ENCODE assay signal across 11 mouse cellular contexts in the genomic region with DNA sequence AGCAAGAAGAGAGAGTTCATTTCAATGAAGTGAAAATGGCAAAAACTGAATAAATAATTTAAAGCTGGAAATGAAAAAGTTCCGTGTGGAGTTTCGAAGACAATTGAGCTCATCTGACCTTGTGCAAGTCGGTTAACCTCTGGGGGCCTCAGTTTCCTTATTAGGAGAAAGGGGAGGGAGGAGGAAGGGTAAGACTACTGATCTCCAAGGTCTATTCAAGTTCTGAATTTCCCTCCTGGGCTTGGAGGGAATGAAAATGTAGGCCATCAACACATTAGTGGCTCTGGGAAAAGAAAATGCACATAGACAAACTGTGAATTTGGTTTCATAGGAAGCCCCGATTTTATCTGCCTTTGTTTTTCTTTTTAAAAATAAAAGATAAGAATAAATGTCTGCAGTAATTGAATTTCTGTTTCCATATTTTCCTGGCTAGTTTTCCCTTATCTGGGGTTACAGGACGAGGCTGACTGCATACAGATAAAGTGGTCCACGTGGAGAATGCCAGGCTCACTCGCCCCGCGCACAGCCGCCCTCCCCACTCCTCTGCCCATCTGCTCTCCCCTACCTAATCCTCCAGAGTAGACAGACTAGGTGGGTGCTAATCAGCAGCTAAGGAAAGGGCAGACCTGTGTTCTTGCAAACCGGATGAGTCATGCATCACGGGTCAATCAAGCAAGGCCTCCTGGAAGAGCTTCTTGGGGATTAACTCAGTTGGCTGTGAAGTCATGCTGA.
DNase-seq lines count a peak whose midpoint lies in the region; ATAC-seq and TF ChIP-seq lines count a peak whose summit lies in the region.
"Had no signal": no experiment of that assay in that cellular context is flagged by ENCODE, and none has a peak within 500 bp of the region (broad histone marks: within the 10 kb centered on the region; RNA-seq: fewer than 3 reads in every experiment).

No protein-coding gene starts in this region.

- H3K9ac ChIP-seq in hindbrain, embryonic 14.5 days = no peak overlapping the region
- H3K9ac ChIP-seq in forebrain, embryonic 15.5 days (replicated peaks) = no peak overlapping the region
- no peak overlapping the region for H3K9ac ChIP-seq in midbrain, embryonic 15.5 days
- H3K9ac ChIP-seq: limb, embryonic 15.5 days had no signal

- intact Hi-C loops in gastrocnemius, postnatal 36 days (cut with DNase I) = no loop called here

- no peak for TF ChIP-seq POLR2A in brain, embryonic 14.5 days (IDR thresholded peaks at IDR 0.05; ENCODE audit: borderline replicate concordance, extremely low read depth, insufficient read depth, insufficient read length, poor library complexity, severe bottlenecking)

- no peak overlapping the region for H3K4me3 ChIP-seq in hindbrain, embryonic 14.5 days (replicated peaks; ENCODE audit: low read length)
- H3K4me3 ChIP-seq in hindbrain, embryonic 10.5 days = no peak overlapping the region
- no peak overlapping the region for H3K4me3 ChIP-seq in forebrain, embryonic 15.5 days
- H3K4me3 ChIP-seq in midbrain, embryonic 15.5 days = no peak overlapping the region
- H3K4me3 ChIP-seq: limb, embryonic 15.5 days had no signal

- TF ChIP-seq CTCF in brain, embryonic 14.5 days (IDR thresholded peaks at IDR 0.05; ENCODE audit: borderline replicate concordance, extremely low read depth, insufficient read depth, insufficient read length) = no peak

- no peaks in the 10 kb centered on the region for H3K36me3 ChIP-seq in hindbrain, embryonic 14.5 days (replicated peaks; ENCODE audit: control insufficient read depth, insufficient read depth)
- no peaks in the 10 kb centered on the region for H3K36me3 ChIP-seq in hindbrain, embryonic 10.5 days
- no peaks in the 10 kb centered on the region for H3K36me3 ChIP-seq in forebrain, embryonic 15.5 days
- no peaks in the 10 kb centered on the region for H3K36me3 ChIP-seq in midbrain, embryonic 15.5 days (replicated peaks)
- H3K36me3 ChIP-seq: limb, embryonic 15.5 days had no signal

- H3K27me3 ChIP-seq in hindbrain, embryonic 14.5 days (ENCODE audit: control insufficient read depth, insufficient read depth, low read length) = no peaks in the 10 kb centered on the region
- H3K27me3 ChIP-seq in hindbrain, embryonic 10.5 days (ENCODE audit: insufficient read depth, poor library complexity, severe bottlenecking) = no peaks in the 10 kb centered on the region
- no peaks in the 10 kb centered on the region for H3K27me3 ChIP-seq in forebrain, embryonic 15.5 days
- H3K27me3 ChIP-seq in midbrain, embryonic 15.5 days (replicated peaks) = no peaks in the 10 kb centered on the region
- H3K27me3 ChIP-seq: limb, embryonic 15.5 days had no signal

- no peak overlapping the region for H3K27ac ChIP-seq in hindbrain, embryonic 14.5 days
- H3K27ac ChIP-seq in hindbrain, embryonic 10.5 days = no peak overlapping the region
- no peak overlapping the region for H3K27ac ChIP-seq in forebrain, embryonic 15.5 days (replicated peaks)
- peak overlapping the region; percentile 38; the same call in 1 of the 2 replicates for H3K27ac ChIP-seq in midbrain, embryonic 15.5 days
- H3K27ac ChIP-seq: limb, embryonic 15.5 days had no signal

- WGBS in hindbrain, embryonic 14.5 days = 46% methylated on average over 12 of the region's 12 CpGs
- WGBS in hindbrain, embryonic 10.5 days = 57% methylated on average over 12 of the region's 12 CpGs
- WGBS in forebrain, embryonic 15.5 days = 43% methylated on average over 12 of the region's 12 CpGs
- WGBS in midbrain, embryonic 15.5 days = 24% methylated on average over 12 of the region's 12 CpGs

- H3K4me2 ChIP-seq in hindbrain, embryonic 14.5 days (replicated peaks) = no peak overlapping the region
- H3K4me2 ChIP-seq in forebrain, embryonic 15.5 days (replicated peaks) = no peak overlapping the region
- H3K4me2 ChIP-seq in midbrain, embryonic 15.5 days = no peak overlapping the region
- H3K4me2 ChIP-seq: limb, embryonic 15.5 days had no signal

- peak; percentile 48; the same call in 1 of the 2 replicates for ATAC-seq in hindbrain, embryonic 14.5 days (ENCODE audit: low FRiP score)
- peak; percentile 74; the same call in 1 of the 2 replicates for ATAC-seq in forebrain, embryonic 15.5 days (replicated peaks)
- ATAC-seq in midbrain, embryonic 15.5 days (replicated peaks) = peak; percentile 76
- no peak for ATAC-seq in CD4-positive, CD25-positive, alpha-beta regulatory T cell, adult 4 months

- DNase-seq in hindbrain, embryonic 14.5 days (ENCODE audit: low spot score) = no peak
- no peak for DNase-seq in hindbrain, embryonic 10.5 days (ENCODE audit: low spot score)
- DNase-seq in brain, embryonic 14.5 days (ENCODE audit: low read depth) = peak; percentile 75
- no peak for DNase-seq in heart, adult 8-10 months (ENCODE audit: low spot score)
- no peak for DNase-seq in gastrocnemius, postnatal 36 days
- DNase-seq: right cerebral cortex, postnatal 25 days; thymus, postnatal 14 days had no signal

- no peaks in the 10 kb centered on the region for H3K4me1 ChIP-seq in hindbrain, embryonic 14.5 days (replicated peaks; ENCODE audit: control insufficient read depth, insufficient read depth, low read length)
- H3K4me1 ChIP-seq in hindbrain, embryonic 10.5 days (replicated peaks) = peaks cover 3% of the 10 kb centered on the region
- peaks cover 11% of the 10 kb centered on the region for H3K4me1 ChIP-seq in forebrain, embryonic 15.5 days
- H3K4me1 ChIP-seq in midbrain, embryonic 15.5 days = peaks cover 9% of the 10 kb centered on the region
- H3K4me1 ChIP-seq: limb, embryonic 15.5 days had no signal

- no peaks in the 10 kb centered on the region for H3K9me3 ChIP-seq in hindbrain, embryonic 14.5 days (ENCODE audit: control insufficient read depth, low read length)
- no peaks in the 10 kb centered on the region for H3K9me3 ChIP-seq in hindbrain, embryonic 10.5 days
- no peaks in the 10 kb centered on the region for H3K9me3 ChIP-seq in forebrain, embryonic 15.5 days
- no peaks in the 10 kb centered on the region for H3K9me3 ChIP-seq in midbrain, embryonic 15.5 days
- H3K9me3 ChIP-seq: limb, embryonic 15.5 days had no signal
